Mouse (Mus musculus) embryo, embryonic 11 days (tissue): ENCODE measurements at regions not wholly inside any gene's neighbourhood (a gene's known extent, or its start where the extent isn't known, plus 50 kb on each side); places are given as distances from the start of the nearest gene placed in this dataset.

ENCODE experiments used
- DNase-seq: peaks from one replicate; pipeline ENCODE4 v3.0.0-alpha.2; 2015

GRCm38 (mm10) chr8:82265745-82266144, 137.3 kb downstream of the Il15 start:
- no peak for DNase-seq

- DNase-seq, result no peak
These were observed 140.8 kb downstream of the Il15 start for GRCm38 (mm10) chr8:82262196-82262595.

DNA sequence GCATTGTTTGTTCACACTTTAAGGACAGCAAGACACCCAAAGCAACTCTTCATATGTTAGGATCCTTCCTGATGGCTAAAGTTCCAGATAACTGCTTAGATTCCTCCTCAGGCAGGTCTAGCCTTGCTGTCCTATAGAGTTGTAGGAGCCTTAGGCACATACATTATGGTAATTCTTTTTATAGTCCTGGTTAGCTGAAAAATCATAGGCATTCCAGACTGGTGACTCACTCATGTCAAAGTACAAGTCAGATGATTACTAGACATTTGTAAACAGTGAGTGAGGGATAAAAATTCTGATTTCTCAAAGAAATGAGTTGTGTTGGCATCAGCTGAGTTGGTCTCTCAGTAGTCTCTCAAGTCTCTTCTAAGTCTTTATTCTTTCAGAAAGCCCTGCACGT, 142.4 kb downstream of the Il15 start:
- no peak for DNase-seq

DNA sequence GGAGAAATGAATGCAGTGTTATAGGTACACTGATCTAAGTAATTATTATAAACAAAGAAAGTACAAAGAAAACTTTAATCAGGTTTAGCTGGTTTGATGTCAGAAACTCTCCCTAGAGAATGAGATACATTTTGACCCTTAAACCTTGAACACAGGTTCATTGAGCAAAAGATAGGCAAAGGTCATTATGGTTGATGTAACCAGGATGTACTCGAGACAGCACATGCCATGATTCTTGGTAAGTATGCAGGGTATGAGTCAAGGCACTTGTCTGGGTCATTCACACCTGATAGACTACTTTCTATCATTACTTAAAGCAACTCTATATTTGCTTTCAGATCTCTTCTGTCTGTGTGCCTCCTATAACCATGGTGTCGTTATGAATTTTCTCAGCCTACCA, 147.2 kb downstream of the Il15 start:
- DNase-seq, result no peak

- no peak for DNase-seq
These were observed 150.6 kb downstream of the Il15 start for GRCm38 (mm10) chr8:82252406-82252805.

- DNase-seq, result no peak
These were observed 153.0 kb downstream of the Il15 start for GRCm38 (mm10) chr8:82249841-82250577.

- no peak for DNase-seq
These were observed 158.9 kb downstream of the Il15 start for GRCm38 (mm10) chr8:82244076-82244475.

GRCm38 (mm10) chr8:82229883-82230282, 173.1 kb downstream of the Il15 start:
- no peak for DNase-seq

DNA sequence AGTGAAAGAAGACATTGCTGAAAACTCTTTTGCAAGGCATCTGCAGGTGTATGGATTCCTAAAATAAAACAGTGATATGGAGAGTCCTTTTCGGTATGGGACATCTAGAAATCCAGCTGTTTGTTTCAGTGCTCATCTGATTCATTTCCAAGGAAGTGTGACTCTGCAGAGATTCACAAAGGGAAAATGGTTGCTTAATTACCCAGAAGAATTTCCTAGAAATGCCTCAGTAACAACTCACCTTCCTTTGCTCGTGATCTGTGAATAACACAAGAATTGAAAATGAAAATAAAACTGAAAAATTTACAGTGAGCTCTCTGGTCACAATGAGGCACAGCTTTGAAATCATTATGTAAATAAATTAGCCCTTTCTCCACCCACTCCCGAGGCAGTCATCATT, 201.3 kb downstream of the Il15 start:
- no peak for DNase-seq

GRCm38 (mm10) chr8:82200176-82200575, 202.8 kb downstream of the Il15 start:
- no peak for DNase-seq

GRCm38 (mm10) chr8:82196504-82196903, 206.5 kb downstream of the Il15 start:
- no peak for DNase-seq

DNA sequence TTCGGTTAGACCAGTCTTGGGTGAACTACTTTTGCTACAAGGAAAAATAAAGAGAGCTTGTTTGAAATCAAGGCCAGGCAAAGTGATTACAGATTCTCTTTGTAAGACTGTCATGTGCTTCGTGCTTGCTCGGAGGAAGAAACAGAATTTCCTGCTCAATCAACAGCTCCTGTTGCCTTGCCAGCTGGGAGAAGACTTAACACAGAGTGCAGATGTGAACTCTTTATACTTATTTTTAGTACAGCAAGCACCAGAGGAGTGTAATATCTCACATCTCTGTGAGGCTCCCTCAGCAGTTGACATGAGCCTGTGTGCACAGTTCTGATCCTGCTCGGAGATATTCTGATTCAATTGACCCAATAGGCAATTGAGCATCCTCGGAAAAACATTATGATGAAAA, 207.9 kb downstream of the Il15 start:
- DNase-seq, result peak; percentile 3

DNA sequence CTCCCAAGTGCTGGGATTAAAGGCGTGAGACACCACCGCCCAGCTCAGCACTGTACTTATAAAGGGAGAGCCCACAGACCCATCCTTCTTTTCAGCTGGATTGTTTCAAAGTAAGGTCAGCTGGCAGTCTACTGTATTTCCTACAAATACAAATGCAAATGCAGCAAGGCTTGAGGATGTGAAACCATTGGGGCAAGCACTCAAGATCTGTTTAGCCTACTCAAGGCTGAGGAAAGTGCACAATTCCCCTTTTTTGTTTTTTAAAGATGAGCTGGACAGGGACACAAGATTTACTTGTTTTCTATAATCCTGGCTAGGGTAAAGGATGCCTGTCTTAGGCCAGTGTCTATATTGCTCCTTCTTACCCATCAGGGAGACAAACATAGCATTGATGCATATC, 212.0 kb downstream of the Il15 start:
- DNase-seq, result no peak

DNA sequence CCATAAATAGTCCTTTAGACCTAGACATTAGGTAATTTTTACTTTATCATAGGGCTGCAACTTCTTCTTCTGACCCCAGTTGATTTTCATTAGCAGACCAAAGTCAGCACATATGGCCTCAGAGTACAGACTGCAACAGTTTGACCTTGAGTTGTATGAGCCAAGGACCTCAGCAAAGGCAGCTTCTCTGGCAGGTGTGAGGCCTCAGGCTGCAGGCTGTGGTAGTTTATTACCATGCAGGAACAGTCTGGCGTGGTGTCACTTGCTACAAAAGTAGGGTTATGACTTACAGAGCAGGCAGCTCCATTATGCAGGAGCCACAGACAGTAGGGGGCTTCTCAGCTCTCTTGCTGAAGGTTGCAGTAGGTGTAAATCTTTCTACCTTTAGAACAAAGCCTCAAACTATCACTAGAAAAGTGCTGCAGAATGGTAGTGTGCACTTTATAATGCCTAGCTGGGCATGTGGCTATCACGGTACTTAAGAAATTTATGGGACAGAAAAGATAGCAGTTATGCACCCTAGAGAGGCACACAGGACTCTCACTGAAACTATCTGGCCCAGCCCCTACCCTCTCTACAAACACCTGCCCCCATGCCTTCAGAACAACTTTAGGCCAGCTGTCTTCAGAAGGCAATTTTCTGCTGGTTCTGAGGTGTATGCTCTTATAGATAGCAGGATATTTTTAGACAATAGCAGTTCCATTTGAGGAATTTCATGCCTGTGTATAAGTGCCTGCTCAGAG, 215.7 kb downstream of the Il15 start:
- DNase-seq, result no peak

- no peak for DNase-seq
These were observed 219.0 kb downstream of the Il15 start for GRCm38 (mm10) chr8:82184022-82184421.
